Mouse (Mus musculus) CH12.LX (cell line): ENCODE data around the gene Gm42417. TPM values are rescaled to one million over a fixed set of nuclear protein-coding genes. Genes with fewer than 3 reads are reported as not detected.

Experiments used
- DNase-seq: peaks from one replicate; pipeline ENCODE4 v3.0.0-alpha.2; 2013; ENCODE audit errors: extremely low read depth
- H3K27ac ChIP-seq: 2 replicates; pipeline ENCODE4 v1.5.1; 2012; ENCODE audit warnings: low read depth, mild to moderate bottlenecking, control low read depth, moderate library complexity; ENCODE audit not compliant: insufficient read depth
- H3K27me3 ChIP-seq: replicated peaks from 2 replicates; pipeline ENCODE3; 2012; ENCODE audit warnings: inconsistent platforms
- H3K36me3 ChIP-seq, 2 experiments: replicated peaks in 1 of 2; 2 replicates each; pipeline versions ENCODE3 to v1.6.1; 2012; ENCODE audit warnings: inconsistent platforms in 1 of 2, low read length in 1 of 2, mild to moderate bottlenecking in 1 of 2, mixed read lengths in 1 of 2, moderate library complexity in 1 of 2; ENCODE audit not compliant: control insufficient read depth in 1 of 2, insufficient read depth in 1 of 2
- H3K4me1 ChIP-seq, 2 experiments: 2 replicates each; pipeline ENCODE4 v1.6.1; 2012; ENCODE audit warnings: inconsistent platforms in 1 of 2, moderate library complexity in 1 of 2; ENCODE audit not compliant: insufficient read depth in 2 of 2, control insufficient read depth in 1 of 2
- H3K4me2 ChIP-seq: 2 replicates; pipeline ENCODE4 v1.6.1; 2012; ENCODE audit warnings: low read depth, mild to moderate bottlenecking, control low read depth; ENCODE audit not compliant: poor library complexity, insufficient read depth, severe bottlenecking
- H3K4me3 ChIP-seq, 3 experiments: fragments of 150-350 bp in 1 of 3; sonication (generic) in 1 of 3; replicated peaks in 1 of 3; 2 replicates each; pipeline versions ENCODE3 to v1.5.1; 2011 to 2012; ENCODE audit warnings: low read depth in 2 of 3, low read length in 2 of 3, mild to moderate bottlenecking in 2 of 3, moderate library complexity in 2 of 3, control low read depth in 1 of 3, improper control_type of control experiment in 1 of 3, inconsistent platforms in 1 of 3, mixed read lengths in 1 of 3; ENCODE audit not compliant: poor library complexity in 1 of 3
- H3K79me2 ChIP-seq: replicated peaks from 2 replicates; pipeline ENCODE4 v1.6.1; 2012; ENCODE audit warnings: mild to moderate bottlenecking, moderate library complexity; ENCODE audit not compliant: control insufficient read depth, poor library complexity, insufficient read depth, severe bottlenecking; ENCODE audit errors: extremely low read depth
- H3K9ac ChIP-seq: 2 replicates; pipeline ENCODE4 v1.6.1; 2012; ENCODE audit warnings: low read depth, mild to moderate bottlenecking, control low read depth, moderate library complexity; ENCODE audit not compliant: insufficient read depth
- H3K9me3 ChIP-seq: replicated peaks from 2 replicates; pipeline ENCODE3; 2012; ENCODE audit warnings: low read length, inconsistent platforms, mixed read lengths
- CHD1 ChIP-seq: IDR thresholded peaks from 2 replicates; pipeline ENCODE4 v1.6.1; 2012; ENCODE audit warnings: low read depth, low read length, improper control_type of control experiment, inconsistent platforms
- CHD2 ChIP-seq: IDR thresholded peaks from 2 replicates; pipeline ENCODE4 v1.6.1; 2011; ENCODE audit warnings: low read length, improper control_type of control experiment
- E2F4 ChIP-seq: IDR thresholded peaks from 2 replicates; pipeline ENCODE4 v1.6.1; 2011; ENCODE audit warnings: low read depth, low read length, improper control_type of control experiment; ENCODE audit not compliant: insufficient replicate concordance
- ELF1 ChIP-seq: IDR thresholded peaks from 2 replicates; pipeline ENCODE4 v1.6.1; 2014; ENCODE audit warnings: low read depth, mild to moderate bottlenecking, inconsistent platforms, low read length, improper control_type of control experiment
- GABPA ChIP-seq: IDR thresholded peaks from 2 replicates; pipeline ENCODE4 v1.6.1; 2012; ENCODE audit warnings: low read depth, low read length, improper control_type of control experiment, inconsistent platforms; ENCODE audit not compliant: insufficient replicate concordance
- IRF4 ChIP-seq: IDR thresholded peaks from 2 replicates; pipeline ENCODE4 v1.6.1; 2014; ENCODE audit warnings: low read depth, mild to moderate bottlenecking, inconsistent platforms, low read length, improper control_type of control experiment
- JUN ChIP-seq: IDR thresholded peaks from 2 replicates; pipeline ENCODE4 v1.6.1; 2011; ENCODE audit warnings: low read depth, mild to moderate bottlenecking, low read length, improper control_type of control experiment, moderate library complexity; ENCODE audit not compliant: insufficient read depth
- JUND ChIP-seq: conservative IDR thresholded peaks from 2 replicates; pipeline ENCODE4 v1.6.1; 2011; ENCODE audit warnings: low read depth, low read length, improper control_type of control experiment
- KAT2A ChIP-seq: IDR thresholded peaks from 2 replicates; pipeline ENCODE4 v1.6.1; 2012; ENCODE audit warnings: low read length, improper control_type of control experiment, inconsistent platforms; ENCODE audit not compliant: insufficient replicate concordance
- MAFK ChIP-seq: IDR thresholded peaks from 2 replicates; pipeline ENCODE4 v1.6.1; 2011; ENCODE audit warnings: low read length, improper control_type of control experiment; ENCODE audit not compliant: insufficient replicate concordance
- MAX ChIP-seq: IDR thresholded peaks from 2 replicates; pipeline ENCODE4 v1.6.1; 2011; ENCODE audit warnings: low read length, improper control_type of control experiment
- MEF2A ChIP-seq: IDR thresholded peaks from 2 replicates; pipeline ENCODE4 v1.6.1; 2014; ENCODE audit warnings: low read depth, mild to moderate bottlenecking, inconsistent platforms, low read length, improper control_type of control experiment, borderline replicate concordance
- NRF1 ChIP-seq: IDR thresholded peaks from 2 replicates; pipeline ENCODE4 v1.6.1; 2014; ENCODE audit warnings: low read depth, mild to moderate bottlenecking, inconsistent platforms, low read length, improper control_type of control experiment, moderate library complexity
- POLR2A ChIP-seq: IDR thresholded peaks from 2 replicates; pipeline ENCODE4 v1.6.1; 2011; ENCODE audit warnings: low read depth, mild to moderate bottlenecking, improper control_type of control experiment, low read length
- POLR2AphosphoS2 ChIP-seq: IDR thresholded peaks from 2 replicates; pipeline ENCODE4 v1.6.1; 2011; ENCODE audit warnings: low read depth, low read length, improper control_type of control experiment
- RAD21 ChIP-seq: IDR thresholded peaks from 2 replicates; pipeline ENCODE4 v1.6.1; 2011; ENCODE audit warnings: low read depth, mild to moderate bottlenecking, low read length, improper control_type of control experiment, moderate library complexity
- RCOR1 ChIP-seq: conservative IDR thresholded peaks from 2 replicates; pipeline ENCODE4 v1.6.1; 2012; ENCODE audit warnings: low read depth, mild to moderate bottlenecking, inconsistent platforms, low read length, improper control_type of control experiment
- TCF12 ChIP-seq: IDR thresholded peaks from 2 replicates; pipeline ENCODE4 v1.6.1; 2014; ENCODE audit warnings: low read depth, mild to moderate bottlenecking, inconsistent platforms, low read length, improper control_type of control experiment
- USF1 ChIP-seq: IDR thresholded peaks from 2 replicates; pipeline ENCODE4 v1.6.1; 2014; ENCODE audit warnings: low read depth, mild to moderate bottlenecking, inconsistent platforms, low read length, improper control_type of control experiment
- ZC3H11A ChIP-seq: IDR thresholded peaks from 2 replicates; pipeline ENCODE4 v1.6.1; 2012; ENCODE audit warnings: low read depth, mild to moderate bottlenecking, inconsistent platforms, low read length, improper control_type of control experiment
- ZNF384 ChIP-seq: IDR thresholded peaks from 2 replicates; pipeline ENCODE4 v1.6.1; 2012; ENCODE audit warnings: low read depth, low read length, improper control_type of control experiment, inconsistent platforms
- dilution Hi-C: fragments of 300-500 bp; cut with MboI; formaldehyde crosslinking; loops from 2 replicates; pipeline ENCODE4 v1.14.3; 2020; ENCODE audit warnings: low sequenced_read_pairs; ENCODE audit not compliant: extremely low pct_unique_long_range_greater_than_20kb, extremely low pct_ligation_motif_present
- in situ Hi-C: fragments of 300-500 bp; cut with MboI; formaldehyde crosslinking; loops from 3 replicates; pipeline ENCODE4 v1.14.3; 2019; ENCODE audit warnings: low sequenced_read_pairs, low pct_ligation_motif_present, low pct_unique_long_range_greater_than_20kb, mixed read lengths
- polyA plus RNA-seq: library from polyadenylated mRNA; unstranded; fragments of >175 nt; gene quantifications from 2 replicates; pipeline ENCODE4 v1.2.1, GENCODE M21; 2012; ENCODE audit warnings: low read depth; ENCODE audit not compliant: insufficient read length
- total RNA-seq, 2 experiments: library from RNA; depleted of rRNA; stranded (reverse); fragments of 300-350 nt in 1 of 2; fragments of >200 nt in 1 of 2; gene quantifications; 2 replicates each; pipeline ENCODE4 v1.2.3; 2012 to 2014

Gm42417 gene
- total and polyA plus RNA-seq, 3 experiments: 0.08 to 3.9 TPM; not detected in 1

- no peak overlapping the region for H3K4me3 ChIP-seq
- dilution Hi-C loops: no loop called here
- H3K27me3 ChIP-seq: no peaks in the 10 kb centered on the region
- TF ChIP-seq KAT2A: no peak
- TF ChIP-seq ZNF384: no peak
- no peak for TF ChIP-seq USF1
- no peak for TF ChIP-seq POLR2AphosphoS2
- no peak for TF ChIP-seq ZC3H11A
- no peak for TF ChIP-seq ELF1
- no peak for TF ChIP-seq GABPA
- no peak for TF ChIP-seq NRF1
- no peak for TF ChIP-seq MEF2A
- TF ChIP-seq RCOR1: no peak
- no peak for TF ChIP-seq RAD21
- no peak for TF ChIP-seq MAFK
- no peak for TF ChIP-seq TCF12
- no peak for TF ChIP-seq JUND
- no peak for TF ChIP-seq IRF4
- no peak for TF ChIP-seq JUN
- no peak for TF ChIP-seq POLR2A
- TF ChIP-seq E2F4: no peak
- no peak for TF ChIP-seq CHD2
- TF ChIP-seq CHD1: no peak
- H3K79me2 ChIP-seq: no peaks in the 10 kb centered on the region
- in situ Hi-C loops: no loop called here
- H3K9ac ChIP-seq: no peak overlapping the region
- H3K27ac ChIP-seq: no peak overlapping the region
- H3K36me3 ChIP-seq: peaks cover 43 to 80% of the 10 kb centered on the region in 2 experiments
- DNase-seq: no peak
- no peaks in the 10 kb centered on the region for H3K4me1 ChIP-seq
- no peak overlapping the region for H3K4me2 ChIP-seq
- no peaks in the 10 kb centered on the region for H3K9me3 ChIP-seq
Measured at GRCm38 (mm10) chr1:36533546-36533945, 5.7 kb downstream of the Gm42417 start.

GRCm38 (mm10) chr1:36531461-36531860 lies 7.8 kb downstream of the Gm42417 start:
- no peaks in the 10 kb centered on the region for H3K79me2 ChIP-seq
- H3K9ac ChIP-seq: no peak overlapping the region
- no peak for DNase-seq
- TF ChIP-seq MEF2A: no peak
- no peak for TF ChIP-seq USF1
- TF ChIP-seq MAX: no peak
- H3K4me3 ChIP-seq: no peak overlapping the region
- H3K27me3 ChIP-seq: no peaks in the 10 kb centered on the region
- H3K27ac ChIP-seq: no peak overlapping the region
- dilution Hi-C loops (no loop called here), in situ Hi-C loops (no loop called here)
- H3K4me1 ChIP-seq: no peaks in the 10 kb centered on the region
- H3K4me2 ChIP-seq: no peak overlapping the region
- peaks cover 39 to 75% of the 10 kb centered on the region in 2 experiments for H3K36me3 ChIP-seq
- no peaks in the 10 kb centered on the region for H3K9me3 ChIP-seq
